Mouse (Mus musculus): ENCODE results near the gene Hamp2. TPM values are rescaled to one million over a fixed set of nuclear protein-coding genes. Genes with fewer than 3 reads are reported as not detected.
"Not testable (repeated sequence)": the region's sequence is repeated elsewhere in the genome, so short reads cannot be mapped to it uniquely, and the experiment has no call there.

The Hamp2 gene
- polyA plus RNA-seq, 1 experiment = not detected

DNA sequence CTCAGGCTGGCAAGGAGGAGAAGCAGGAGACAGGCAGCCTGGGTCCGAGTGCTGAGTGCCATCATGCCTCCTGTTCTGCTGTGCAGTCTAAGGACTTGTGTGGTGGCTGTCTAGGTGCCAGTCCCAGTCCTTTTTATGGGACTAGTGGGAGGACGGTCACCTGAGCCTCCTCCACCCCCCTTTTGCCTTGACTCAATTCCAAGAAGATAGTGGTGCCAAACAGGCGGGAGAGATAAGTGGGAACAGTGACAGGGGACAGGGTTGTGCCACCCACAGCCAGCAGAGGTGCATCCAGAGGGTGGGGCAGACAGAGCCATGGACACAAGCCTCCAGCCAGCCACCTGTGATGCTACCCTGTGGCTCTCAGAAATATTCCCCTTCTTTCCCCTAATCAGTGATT, 410 bp downstream of the Hamp2 start:
- Histone ChIP-seq H3K4me3 (ENCODE audit: insufficient read depth, poor library complexity, severe bottlenecking) (no peak overlapping the region), H3K79me3 (ENCODE audit: low read depth) (no peaks in the 10 kb centered on the region), H3K36me3 (ENCODE audit: control insufficient read depth, insufficient read depth) (no peaks in the 10 kb centered on the region), H3K79me2 (ENCODE audit: control insufficient read depth, insufficient read depth) (no peaks in the 10 kb centered on the region), H3ac (ENCODE audit: control insufficient read depth, insufficient read length, low read depth) (no peak overlapping the region), H3K27me3 (ENCODE audit: control insufficient read depth, insufficient read depth, insufficient read length) (no peaks in the 10 kb centered on the region)
- TF ChIP-seq MYOD1 (IDR thresholded peaks at IDR 0.05; ENCODE audit: control insufficient read depth, insufficient read length, low read depth) = no peak
- no peak for TF ChIP-seq USF1 (IDR thresholded peaks at IDR 0.05; ENCODE audit: low read depth)
- no peak for TF ChIP-seq MAX (IDR thresholded peaks at IDR 0.05)

DNA sequence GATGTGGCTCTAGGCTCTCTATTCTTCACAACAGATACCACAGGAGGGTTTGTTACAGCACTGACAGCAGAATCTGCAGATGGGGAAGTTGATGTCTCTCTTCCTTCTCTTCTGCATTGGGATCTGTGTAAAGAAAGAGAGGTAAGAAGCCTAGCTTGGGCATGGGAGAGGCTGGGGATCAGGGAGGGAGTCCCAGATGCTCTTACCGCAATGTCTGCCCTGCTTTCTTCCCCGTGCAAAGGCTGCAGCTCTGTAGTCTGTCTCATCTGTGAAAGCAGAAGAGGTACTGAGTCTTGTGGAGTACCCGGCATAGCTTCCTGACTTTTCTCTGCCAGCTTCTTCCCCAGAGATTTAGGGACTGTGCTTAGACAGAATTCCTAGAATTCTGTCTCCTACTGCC, 2.0 kb downstream of the Hamp2 start:
- H3K79me2 ChIP-seq (ENCODE audit: control insufficient read depth, insufficient read depth); H3K79me3 ChIP-seq (ENCODE audit: low read depth); H3K36me3 ChIP-seq (ENCODE audit: control insufficient read depth, insufficient read depth); H3ac ChIP-seq (ENCODE audit: control insufficient read depth, insufficient read length, low read depth); H3K4me3 ChIP-seq (ENCODE audit: insufficient read depth, poor library complexity, severe bottlenecking); H3K27me3 ChIP-seq (ENCODE audit: control insufficient read depth, insufficient read depth, insufficient read length): not testable (repeated sequence)

DNA sequence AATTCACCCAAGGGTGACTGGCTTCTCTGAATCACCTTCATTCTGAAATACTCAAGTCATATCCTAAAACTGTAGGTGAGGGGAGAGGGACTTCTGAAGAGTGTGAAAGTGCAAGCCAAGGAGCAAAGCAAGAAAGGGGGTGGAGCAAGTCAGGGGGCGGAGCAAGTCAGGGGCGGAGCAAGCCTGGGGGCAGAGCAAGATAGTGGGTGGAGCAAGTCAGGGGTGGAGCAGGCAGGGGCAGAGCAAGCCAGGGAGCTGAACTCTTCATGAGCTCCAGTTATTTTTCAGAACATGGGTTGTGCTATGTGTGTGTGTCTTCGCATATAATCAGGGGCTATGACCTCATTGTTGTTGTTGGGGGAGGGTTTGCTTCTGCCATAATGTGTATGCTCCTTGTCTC, 4.3 kb downstream of the Hamp2 start:
- Histone ChIP-seq H3K27me3 (ENCODE audit: control insufficient read depth, insufficient read depth, insufficient read length) (peaks cover 11% of the 10 kb centered on the region), H3K79me3 (ENCODE audit: low read depth) (no peaks in the 10 kb centered on the region), H3K36me3 (ENCODE audit: control insufficient read depth, insufficient read depth) (no peaks in the 10 kb centered on the region), H3K79me2 (ENCODE audit: control insufficient read depth, insufficient read depth) (no peaks in the 10 kb centered on the region), H3K4me3 (ENCODE audit: insufficient read depth, poor library complexity, severe bottlenecking) (no peak overlapping the region), H3ac (ENCODE audit: control insufficient read depth, insufficient read length, low read depth) (no peak overlapping the region)
- no peak for TF ChIP-seq MYOD1 (IDR thresholded peaks at IDR 0.05; ENCODE audit: control insufficient read depth, insufficient read length, low read depth)
- no peak for TF ChIP-seq MAX (IDR thresholded peaks at IDR 0.05)

DNA sequence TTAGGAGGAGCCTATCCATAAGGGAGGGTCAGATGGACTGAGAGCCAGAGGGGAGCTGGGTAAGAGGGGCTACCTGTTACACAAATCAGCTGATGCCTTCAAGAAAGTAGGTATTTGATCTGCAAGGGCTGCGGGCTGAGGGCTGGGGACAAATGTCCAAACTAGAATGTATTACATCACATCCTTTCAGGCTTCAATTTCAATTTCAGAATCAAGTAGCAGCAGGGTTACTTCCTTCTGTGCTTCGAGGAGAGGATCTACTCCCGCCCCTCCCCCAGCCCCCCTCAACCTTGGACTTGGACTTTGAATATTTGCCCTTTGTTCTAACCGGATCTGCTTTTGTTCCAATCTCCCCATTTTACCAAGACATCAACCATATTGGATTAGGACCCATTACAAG, 7.3 kb downstream of the Hamp2 start:
- H3K27me3 ChIP-seq (ENCODE audit: control insufficient read depth, insufficient read depth, insufficient read length) = peaks cover 29% of the 10 kb centered on the region
- H3K4me3 ChIP-seq (ENCODE audit: insufficient read depth, poor library complexity, severe bottlenecking) = no peak overlapping the region
- no peaks in the 10 kb centered on the region for H3K79me2 ChIP-seq (ENCODE audit: control insufficient read depth, insufficient read depth)
- H3K79me3 ChIP-seq (ENCODE audit: low read depth) = no peaks in the 10 kb centered on the region
- H3K36me3 ChIP-seq (ENCODE audit: control insufficient read depth, insufficient read depth) = no peaks in the 10 kb centered on the region
- no peak for TF ChIP-seq USF1 (IDR thresholded peaks at IDR 0.05; ENCODE audit: low read depth)
- no peak overlapping the region for H3ac ChIP-seq (ENCODE audit: control insufficient read depth, insufficient read length, low read depth)

DNA sequence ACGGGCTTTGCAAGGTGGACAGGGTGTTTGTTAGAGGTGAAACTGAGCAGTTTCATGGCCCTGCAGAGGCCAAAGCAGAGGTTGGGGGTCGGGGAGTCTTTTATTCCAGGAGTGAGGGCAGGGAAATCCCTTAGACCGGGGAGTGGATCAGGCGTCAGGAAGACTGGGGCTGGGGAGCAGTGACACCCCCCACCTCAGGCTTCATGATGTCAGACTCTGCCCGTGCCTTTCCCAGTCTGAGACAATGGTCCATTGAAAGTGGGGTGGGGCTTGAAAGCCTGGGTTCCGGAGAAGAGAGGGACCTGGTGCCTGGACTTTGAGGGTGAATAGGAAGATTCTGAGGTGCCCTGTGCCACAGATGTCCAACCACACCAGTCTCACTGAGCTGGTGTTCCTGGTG, 7.8 kb downstream of the Hamp2 start:
- H3K27me3 ChIP-seq (ENCODE audit: control insufficient read depth, insufficient read depth, insufficient read length) = peaks cover 29% of the 10 kb centered on the region
- no peaks in the 10 kb centered on the region for H3K79me2 ChIP-seq (ENCODE audit: control insufficient read depth, insufficient read depth)
- H3K79me3 ChIP-seq (ENCODE audit: low read depth) = no peaks in the 10 kb centered on the region
- TF ChIP-seq CTCF (IDR thresholded peaks at IDR 0.05; ENCODE audit: control insufficient read depth, insufficient read depth, insufficient read length) (no peak), CEBPB (IDR thresholded peaks at IDR 0.05; ENCODE audit: low read depth) (no peak), USF1 (IDR thresholded peaks at IDR 0.05; ENCODE audit: low read depth) (no peak), FOSL1 (IDR thresholded peaks at IDR 0.05; ENCODE audit: insufficient read depth, low read length, poor library complexity, severe bottlenecking) (no peak), MYOD1 (IDR thresholded peaks at IDR 0.05; ENCODE audit: control insufficient read depth, insufficient read length, low read depth) (no peak), MYOG (IDR thresholded peaks at IDR 0.05; ENCODE audit: control insufficient read depth, extremely low read depth, insufficient read length) (no peak), MAX (IDR thresholded peaks at IDR 0.05) (no peak)
- H3K36me3 ChIP-seq (ENCODE audit: control insufficient read depth, insufficient read depth) = no peaks in the 10 kb centered on the region
- no peak overlapping the region for H3ac ChIP-seq (ENCODE audit: control insufficient read depth, insufficient read length, low read depth)
- H3K4me3 ChIP-seq (ENCODE audit: insufficient read depth, poor library complexity, severe bottlenecking) = no peak overlapping the region

DNA sequence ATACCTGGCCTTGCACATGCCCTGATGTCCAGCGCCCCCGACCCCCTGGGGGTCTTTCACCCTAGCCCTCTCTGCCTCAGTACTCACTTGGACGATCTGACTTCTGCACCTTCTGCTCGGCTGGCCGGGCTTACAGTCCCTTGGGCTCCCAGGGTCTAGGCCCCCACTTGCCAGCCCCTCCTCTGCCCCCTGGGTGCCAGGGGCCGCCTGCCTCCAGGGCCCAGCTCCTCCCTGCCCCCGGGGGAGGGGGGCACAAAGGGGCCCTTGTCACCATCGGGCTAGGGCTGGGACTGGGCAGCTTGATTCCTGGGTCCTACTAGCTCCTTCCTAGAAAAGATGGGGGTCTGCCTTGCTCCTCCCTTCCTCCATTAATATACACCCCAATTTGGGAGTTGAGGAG, 9.7 kb downstream of the Hamp2 start, which contains the start of gene Mag:
Gene Mag, minus strand, starts transcription at position 142 of the 400 bp plus-strand sequence.
- Histone ChIP-seq H3K27me3 (ENCODE audit: control insufficient read depth, insufficient read depth, insufficient read length) (peaks cover 34% of the 10 kb centered on the region), H3ac (ENCODE audit: control insufficient read depth, insufficient read length, low read depth) (no peak within 1 kb of the TSS), H3K4me3 (ENCODE audit: insufficient read depth, poor library complexity, severe bottlenecking) (no peak within 1 kb of the TSS), H3K79me2 (ENCODE audit: control insufficient read depth, insufficient read depth) (no peaks in the 10 kb centered on the region), H3K79me3 (ENCODE audit: low read depth) (no peaks in the 10 kb centered on the region), H3K36me3 (ENCODE audit: control insufficient read depth, insufficient read depth) (no peaks in the 10 kb centered on the region)
- TF ChIP-seq MYOG (IDR thresholded peaks at IDR 0.05; ENCODE audit: control insufficient read depth, extremely low read depth, insufficient read length) (no peak), MAX (IDR thresholded peaks at IDR 0.05) (no peak), MYOD1 (IDR thresholded peaks at IDR 0.05; ENCODE audit: control insufficient read depth, insufficient read length, low read depth) (no peak), FOSL1 (IDR thresholded peaks at IDR 0.05; ENCODE audit: insufficient read depth, low read length, poor library complexity, severe bottlenecking) (no peak), USF1 (IDR thresholded peaks at IDR 0.05; ENCODE audit: low read depth) (no peak), CEBPB (IDR thresholded peaks at IDR 0.05; ENCODE audit: low read depth) (no peak), CTCF (IDR thresholded peaks at IDR 0.05; ENCODE audit: control insufficient read depth, insufficient read depth, insufficient read length) (no peak)

DNA sequence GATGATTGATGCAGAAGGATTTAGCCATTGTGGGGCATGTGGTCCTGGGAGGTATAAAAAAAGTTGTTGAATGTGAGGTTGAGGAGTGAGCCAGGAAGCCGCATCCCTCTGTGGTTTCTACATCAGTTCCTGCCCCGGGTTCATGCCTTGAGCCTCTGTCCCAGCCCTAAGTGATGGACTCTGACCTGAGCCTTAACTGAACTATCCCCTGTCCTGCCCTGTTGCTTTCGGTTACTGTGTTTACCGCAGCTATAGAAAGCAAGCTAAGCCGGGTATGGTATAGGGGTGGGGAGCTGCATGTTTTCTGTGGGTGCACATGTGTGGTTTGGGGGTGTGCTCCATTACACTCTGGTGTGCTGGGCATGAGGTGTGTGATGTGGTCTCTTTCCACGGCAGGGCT, 14.7 kb downstream of the Hamp2 start:
- Histone ChIP-seq H3K79me2 (ENCODE audit: control insufficient read depth, insufficient read depth) (no peaks in the 10 kb centered on the region), H3ac (ENCODE audit: control insufficient read depth, insufficient read length, low read depth) (no peak overlapping the region), H3K27me3 (ENCODE audit: control insufficient read depth, insufficient read depth, insufficient read length) (peaks cover 38% of the 10 kb centered on the region), H3K36me3 (ENCODE audit: control insufficient read depth, insufficient read depth) (no peaks in the 10 kb centered on the region), H3K79me3 (ENCODE audit: low read depth) (no peaks in the 10 kb centered on the region), H3K4me3 (ENCODE audit: insufficient read depth, poor library complexity, severe bottlenecking) (no peak overlapping the region)
- TF ChIP-seq CEBPB (IDR thresholded peaks at IDR 0.05; ENCODE audit: low read depth) = no peak
- TF ChIP-seq MYOG (IDR thresholded peaks at IDR 0.05; ENCODE audit: control insufficient read depth, extremely low read depth, insufficient read length) = no peak
- TF ChIP-seq FOSL1 (IDR thresholded peaks at IDR 0.05; ENCODE audit: insufficient read depth, low read length, poor library complexity, severe bottlenecking) = no peak
- TF ChIP-seq MYOD1 (IDR thresholded peaks at IDR 0.05; ENCODE audit: control insufficient read depth, insufficient read length, low read depth) = no peak
- no peak for TF ChIP-seq CTCF (IDR thresholded peaks at IDR 0.05; ENCODE audit: control insufficient read depth, insufficient read depth, insufficient read length)
- TF ChIP-seq USF1 (IDR thresholded peaks at IDR 0.05; ENCODE audit: low read depth) = no peak
- TF ChIP-seq MAX (IDR thresholded peaks at IDR 0.05) = no peak
